Mouse (Mus musculus) MEL (cell line): ENCODE results near the gene Exoc4. TPM values are rescaled to one million over a fixed set of nuclear protein-coding genes. Genes with fewer than 3 reads are reported as not detected.

Experiments used
- DNase-seq: peaks from one replicate; pipeline ENCODE4 v3.0.0; 2011; ENCODE audit warnings: low read depth, low spot score
- H3K27ac ChIP-seq: 2 replicates; pipeline ENCODE4 v1.5.1; 2012; ENCODE audit warnings: low read depth, mild to moderate bottlenecking, control low read depth, low read length, moderate library complexity; ENCODE audit not compliant: control insufficient read depth
- H3K27me3 ChIP-seq, 2 experiments: fragments of 150-350 bp in 1 of 2; sonication (generic) in 1 of 2; 2 replicates each; pipeline ENCODE4 v1.6.1; 2012; ENCODE audit warnings: low read length in 2 of 2, mild to moderate bottlenecking in 2 of 2, improper control_type of control experiment in 1 of 2, moderate library complexity in 1 of 2; ENCODE audit not compliant: insufficient read depth in 2 of 2, control insufficient read depth in 1 of 2
- H3K36me3 ChIP-seq, 2 experiments: 2 replicates each; pipeline ENCODE4 v1.6.1; 2012 to 2014; ENCODE audit warnings: low read length in 2 of 2, improper control_type of control experiment in 1 of 2, inconsistent platforms in 1 of 2, mild to moderate bottlenecking in 1 of 2; ENCODE audit not compliant: insufficient read depth in 2 of 2, control insufficient read depth in 1 of 2
- H3K4me1 ChIP-seq, 2 experiments: fragments of 150-350 bp in 1 of 2; sonication (generic) in 1 of 2; 2 replicates each; pipeline ENCODE4 v1.6.1; 2012; ENCODE audit warnings: low read length in 2 of 2, improper control_type of control experiment in 1 of 2, mild to moderate bottlenecking in 1 of 2; ENCODE audit not compliant: insufficient read depth in 2 of 2, control insufficient read depth in 1 of 2
- H3K4me3 ChIP-seq, 2 experiments: fragments of 150-350 bp in 1 of 2; sonication (generic) in 1 of 2; 2 replicates each; pipeline ENCODE4 v1.5.1; 2012; ENCODE audit warnings: low read depth in 2 of 2, low read length in 2 of 2, mild to moderate bottlenecking in 2 of 2, moderate library complexity in 2 of 2, control low read depth in 1 of 2, improper control_type of control experiment in 1 of 2; ENCODE audit not compliant: control insufficient read depth in 1 of 2, insufficient read depth in 1 of 2
- H3K79me2 ChIP-seq: 2 replicates; pipeline ENCODE4 v1.6.1; 2012; ENCODE audit warnings: mild to moderate bottlenecking, low read length, moderate library complexity; ENCODE audit not compliant: control insufficient read depth, poor library complexity, insufficient read depth
- H3K9ac ChIP-seq: 2 replicates; pipeline ENCODE4 v1.6.1; 2012; ENCODE audit warnings: low read depth, mild to moderate bottlenecking, control low read depth, low read length, moderate library complexity; ENCODE audit not compliant: control insufficient read depth, poor library complexity, severe bottlenecking
- H3K9me3 ChIP-seq: fragments of 150-350 bp; sonication (generic); replicated peaks from 2 replicates; pipeline ENCODE4 v1.6.1; 2012; ENCODE audit warnings: mild to moderate bottlenecking, low read length, improper control_type of control experiment, moderate library complexity; ENCODE audit not compliant: insufficient read depth
- BHLHE40 ChIP-seq: IDR thresholded peaks from 2 replicates; pipeline ENCODE4 v1.6.1; 2012; ENCODE audit warnings: low read depth, mild to moderate bottlenecking, inconsistent platforms, low read length, improper control_type of control experiment, borderline replicate concordance
- CHD1 ChIP-seq: IDR thresholded peaks from 2 replicates; pipeline ENCODE4 v1.6.1; 2012; ENCODE audit warnings: low read depth, mild to moderate bottlenecking, inconsistent platforms, low read length, improper control_type of control experiment
- CTCF ChIP-seq, 3 experiments: IDR thresholded peaks in 2 of 3; conservative IDR thresholded peaks in 1 of 3; 2 replicates each; pipeline ENCODE4 v1.5.1; 2011 to 2012; ENCODE audit warnings: low read length in 3 of 3, low read depth in 2 of 3, mild to moderate bottlenecking in 2 of 3, improper control_type of control experiment in 1 of 3, inconsistent platforms in 1 of 3, mixed read lengths in 1 of 3, moderate library complexity in 1 of 3; ENCODE audit not compliant: control insufficient read depth in 1 of 3, insufficient read depth in 1 of 3, poor library complexity in 1 of 3, severe bottlenecking in 1 of 3
- E2F4 ChIP-seq: IDR thresholded peaks from 2 replicates; pipeline ENCODE4 v1.6.1; 2011; ENCODE audit warnings: low read depth, low read length, improper control_type of control experiment, borderline replicate concordance
- ELF1 ChIP-seq: IDR thresholded peaks from 2 replicates; pipeline ENCODE4 v1.6.1; 2014; ENCODE audit warnings: low read depth, mild to moderate bottlenecking, inconsistent platforms, low read length, improper control_type of control experiment, moderate library complexity
- EP300 ChIP-seq, 2 experiments: IDR thresholded peaks; 2 replicates each; pipeline ENCODE4 v1.6.1; 2011; ENCODE audit warnings: improper control_type of control experiment in 2 of 2, low read length in 2 of 2, low read depth in 1 of 2, mild to moderate bottlenecking in 1 of 2
- ETS1 ChIP-seq: IDR thresholded peaks from 2 replicates; pipeline ENCODE4 v1.6.1; 2012; ENCODE audit warnings: low read depth, mild to moderate bottlenecking, inconsistent platforms, low read length, improper control_type of control experiment, moderate library complexity
- GATA1 ChIP-seq: IDR thresholded peaks from 2 replicates; pipeline ENCODE4 v1.6.1; 2011; ENCODE audit warnings: low read depth, low read length, improper control_type of control experiment
- HCFC1 ChIP-seq: IDR thresholded peaks from 2 replicates; pipeline ENCODE4 v1.6.1; 2012; ENCODE audit warnings: low read depth, mild to moderate bottlenecking, inconsistent platforms, low read length, improper control_type of control experiment, moderate library complexity
- JUND ChIP-seq: IDR thresholded peaks from 2 replicates; pipeline ENCODE4 v1.6.1; 2011; ENCODE audit warnings: low read depth, mild to moderate bottlenecking, improper control_type of control experiment, low read length
- MAX ChIP-seq: IDR thresholded peaks from 2 replicates; pipeline ENCODE4 v1.6.1; 2011; ENCODE audit warnings: low read length, improper control_type of control experiment
- MAZ ChIP-seq: IDR thresholded peaks from 2 replicates; pipeline ENCODE4 v1.6.1; 2012; ENCODE audit warnings: low read depth, mild to moderate bottlenecking, inconsistent platforms, low read length, improper control_type of control experiment
- MEF2A ChIP-seq: IDR thresholded peaks from 2 replicates; pipeline ENCODE4 v1.6.1; 2014; ENCODE audit warnings: low read depth, mild to moderate bottlenecking, inconsistent platforms, low read length, improper control_type of control experiment; ENCODE audit not compliant: poor library complexity, insufficient replicate concordance, severe bottlenecking; ENCODE audit errors: extremely low read depth
- MXI1 ChIP-seq: IDR thresholded peaks from 2 replicates; pipeline ENCODE4 v1.6.1; 2011; ENCODE audit warnings: mild to moderate bottlenecking, low read depth, low read length, improper control_type of control experiment
- MYB ChIP-seq: IDR thresholded peaks from 2 replicates; pipeline ENCODE4 v1.6.1; 2011; ENCODE audit warnings: mild to moderate bottlenecking, low read depth, low read length, improper control_type of control experiment
- MYC ChIP-seq: IDR thresholded peaks from 2 replicates; pipeline ENCODE4 v1.6.1; 2011; ENCODE audit warnings: low read depth, mild to moderate bottlenecking, low read length, improper control_type of control experiment, moderate library complexity
- NRF1 ChIP-seq: IDR thresholded peaks from 2 replicates; pipeline ENCODE4 v1.6.1; 2014; ENCODE audit warnings: low read depth, mild to moderate bottlenecking, inconsistent platforms, low read length, improper control_type of control experiment, moderate library complexity; ENCODE audit not compliant: poor library complexity, insufficient read depth, severe bottlenecking
- POLR2AphosphoS2 ChIP-seq: IDR thresholded peaks from 2 replicates; pipeline ENCODE4 v1.6.1; 2011; ENCODE audit warnings: low read length, improper control_type of control experiment
- POLR2AphosphoS5 ChIP-seq: IDR thresholded peaks from 2 replicates; pipeline ENCODE4 v1.6.1; 2012; ENCODE audit warnings: low read depth, borderline replicate concordance, mild to moderate bottlenecking, inconsistent platforms, low read length, moderate library complexity, mixed read lengths
- RAD21 ChIP-seq: IDR thresholded peaks from 2 replicates; pipeline ENCODE4 v1.6.1; 2011; ENCODE audit warnings: mild to moderate bottlenecking, low read depth, low read length, improper control_type of control experiment
- SIN3A ChIP-seq: IDR thresholded peaks from 2 replicates; pipeline ENCODE4 v1.6.1; 2012; ENCODE audit warnings: low read length, improper control_type of control experiment, inconsistent platforms
- SMC3 ChIP-seq: IDR thresholded peaks from 2 replicates; pipeline ENCODE4 v1.6.1; 2011; ENCODE audit warnings: low read depth, low read length, improper control_type of control experiment
- TBP ChIP-seq: IDR thresholded peaks from 2 replicates; pipeline ENCODE4 v1.8.0; 2011; ENCODE audit warnings: low read depth, low read length, improper control_type of control experiment
- TCF12 ChIP-seq: IDR thresholded peaks from 2 replicates; pipeline ENCODE4 v1.6.1; 2014; ENCODE audit warnings: low read depth, mild to moderate bottlenecking, inconsistent platforms, low read length, improper control_type of control experiment, moderate library complexity
- USF2 ChIP-seq, 2 experiments: IDR thresholded peaks; 2 replicates each; pipeline ENCODE4 v1.6.1; 2011 to 2012; ENCODE audit warnings: improper control_type of control experiment in 2 of 2, low read length in 2 of 2, borderline replicate concordance in 1 of 2, inconsistent platforms in 1 of 2, low read depth in 1 of 2, mild to moderate bottlenecking in 1 of 2; ENCODE audit not compliant: insufficient read depth in 1 of 2
- ZKSCAN1 ChIP-seq: IDR thresholded peaks from 2 replicates; pipeline ENCODE4 v1.6.1; 2012; ENCODE audit warnings: low read depth, mild to moderate bottlenecking, inconsistent platforms, low read length, improper control_type of control experiment, moderate library complexity
- polyA plus RNA-seq, 2 experiments: library from polyadenylated mRNA; stranded (reverse) in 1 of 2; unstranded in 1 of 2; fragments of >175 nt in 1 of 2; fragments of >200 nt in 1 of 2; gene quantifications; 2 replicates each; pipeline versions ENCODE4 v1.2.1 to v1.2.4; 2012; ENCODE audit warnings: low replicate concordance in 2 of 2, low read depth in 1 of 2; ENCODE audit not compliant: insufficient read length in 2 of 2, insufficient read depth in 1 of 2, missing spikeins in 1 of 2
- total RNA-seq: library from RNA; depleted of rRNA; stranded (reverse); fragments of 300-350 nt; gene quantifications from 2 replicates; pipeline ENCODE4 v1.2.3, GENCODE M21; 2012

Gene Exoc4
- total and polyA plus RNA-seq, 3 experiments = 16.4 to 22.6 TPM; not detected in 1

DNA sequence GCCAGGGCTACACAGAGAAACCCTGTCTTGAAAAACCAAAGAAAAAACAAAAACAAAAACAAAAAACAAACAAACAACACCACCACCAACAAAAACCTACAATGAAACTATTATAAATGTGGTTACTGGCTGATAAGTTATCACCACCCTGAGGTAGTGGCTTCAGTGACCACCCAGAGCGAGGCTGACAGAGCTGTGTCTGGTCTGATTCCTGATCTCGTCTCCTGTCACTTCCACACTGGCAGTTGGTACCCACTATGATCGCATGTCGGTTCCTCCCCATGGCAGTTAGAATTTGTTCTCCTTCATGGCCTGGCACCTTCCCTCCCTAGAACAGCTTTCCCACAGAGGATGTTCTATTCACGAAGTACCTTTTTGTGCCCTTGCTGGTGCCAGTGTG, 11.0 kb downstream of the Exoc4 start:
- H3K36me3 ChIP-seq = peaks cover 0 to 16% of the 10 kb centered on the region in 2 experiments; a peak in 3 of 4 replicates
- H3K9ac ChIP-seq = no peak overlapping the region
- TF ChIP-seq NRF1 (no peak), MYC (no peak), SMC3 (no peak), RAD21 (no peak), TBP (no peak), EP300 (IDR thresholded peaks at IDR 0.05; ENCODE audit: low read depth in 1 of 2, low read length in 2 of 2) (0 out of 4 replicates have a peak, but pooled peaks have one; percentile 13 to 26), MEF2A (no peak), MAZ (no peak), USF2 (IDR thresholded peaks at IDR 0.05; ENCODE audit: borderline replicate concordance in 1 of 2, insufficient read depth in 1 of 2, low read depth in 1 of 2, low read length in 2 of 2) (no peak), BHLHE40 (no peak), GATA1 (peak; percentile 18; the same call in 1 of the 2 replicates), TCF12 (0 out of 2 replicates have a peak, but pooled peaks have one; percentile 20), MYB (no peak)
- TF ChIP-seq, all 39 proteins: peak for 3
- H3K4me1 ChIP-seq = peaks cover 7 to 14% of the 10 kb centered on the region in 2 experiments
- no peak overlapping the region for H3K4me3 ChIP-seq
- no peaks in the 10 kb centered on the region for H3K9me3 ChIP-seq
- no peaks in the 10 kb centered on the region for H3K79me2 ChIP-seq
- DNase-seq = peak; percentile 19
- H3K27me3 ChIP-seq = no peaks in the 10 kb centered on the region
- no peak overlapping the region for H3K27ac ChIP-seq

DNA sequence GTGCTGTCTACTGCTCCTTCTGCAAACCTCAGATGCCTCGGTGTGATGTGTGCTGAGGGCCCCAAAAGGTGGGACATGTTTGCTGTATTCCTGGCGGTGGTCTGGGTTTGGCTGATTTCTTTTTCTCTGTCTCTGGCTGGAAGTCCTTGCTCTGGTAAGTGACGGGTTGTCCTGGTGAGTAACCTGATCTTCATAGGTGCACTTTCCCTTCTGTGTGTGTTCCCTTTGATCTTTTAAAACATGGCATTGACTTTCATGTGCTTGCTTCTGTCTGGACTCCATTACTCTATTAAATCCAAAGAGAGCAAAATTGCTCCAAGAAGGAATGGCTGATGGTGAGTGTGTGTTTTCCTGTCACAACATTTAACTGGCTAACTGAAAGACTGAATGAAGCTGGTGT, 12.7 kb downstream of the Exoc4 start:
- no peaks in the 10 kb centered on the region for H3K27me3 ChIP-seq
- no peak for DNase-seq
- H3K9ac ChIP-seq = no peak overlapping the region
- no peaks in the 10 kb centered on the region for H3K79me2 ChIP-seq
- no peak overlapping the region for H3K4me3 ChIP-seq
- no peak for TF ChIP-seq E2F4
- no peak for TF ChIP-seq ETS1
- TF ChIP-seq JUND = no peak
- no peak for TF ChIP-seq MXI1
- no peak for TF ChIP-seq USF2 (IDR thresholded peaks at IDR 0.05; ENCODE audit: borderline replicate concordance in 1 of 2, insufficient read depth in 1 of 2, low read depth in 1 of 2, low read length in 2 of 2)
- TF ChIP-seq MAX = no peak
- no peak for TF ChIP-seq EP300 (IDR thresholded peaks at IDR 0.05; ENCODE audit: low read depth in 1 of 2, low read length in 2 of 2)
- TF ChIP-seq GATA1 = no peak
- no peak for TF ChIP-seq POLR2AphosphoS5
- no peak for TF ChIP-seq TBP
- no peak for TF ChIP-seq POLR2AphosphoS2
- TF ChIP-seq ELF1 = no peak
- TF ChIP-seq CHD1 = no peak
- no peak for TF ChIP-seq HCFC1
- TF ChIP-seq BHLHE40 = no peak
- no peak for TF ChIP-seq SIN3A
- no peak for TF ChIP-seq ZKSCAN1
- TF ChIP-seq CTCF (IDR thresholded peaks at IDR 0.05 in 2 of 3, conservative IDR thresholded peaks at IDR 0.05 in 1 of 3; ENCODE audit: control insufficient read depth in 1 of 3, insufficient read depth in 1 of 3, low read depth in 2 of 3, low read length in 3 of 3, poor library complexity in 1 of 3, severe bottlenecking in 1 of 3) = no peak
- H3K36me3 ChIP-seq = peaks cover 0 to 16% of the 10 kb centered on the region in 2 experiments
- H3K4me1 ChIP-seq = peaks cover 7 to 14% of the 10 kb centered on the region in 2 experiments
- no peak overlapping the region for H3K27ac ChIP-seq
- H3K9me3 ChIP-seq = no peaks in the 10 kb centered on the region
